Mouse (Mus musculus) layer of hippocampus, postnatal 14 days (tissue): ENCODE results near the gene Ddc. TPM values are rescaled to one million over a fixed set of nuclear protein-coding genes. Genes with fewer than 3 reads are reported as not detected.

Source experiments
- DNase-seq, 2 experiments: peaks; one replicate each; pipeline ENCODE4 v3.0.0; 2021 to 2022; ENCODE audit warnings: low spot score in 2 of 2, mixed read lengths in 1 of 2
- total RNA-seq, 2 experiments: library from RNA; stranded (reverse); gene quantifications; 2 replicates each; pipeline ENCODE4 v1.2.3; 2021

The Ddc gene
- total RNA-seq, 2 experiments from 2014 or later = 11.9 to 15.0 TPM

- no peak for DNase-seq
Measured at GRCm38 (mm10) chr11:11850476-11851267, 47.3 kb downstream of the Ddc start.

GRCm38 (mm10) chr11:11849513-11850311 is 48.2 kb downstream of the Ddc start:
- no peak for DNase-seq

- DNase-seq = no peak
Measured at GRCm38 (mm10) chr11:11848467-11848866, 49.5 kb downstream of the Ddc start.

- no peak for DNase-seq
Measured at GRCm38 (mm10) chr11:11845044-11845443, 52.9 kb downstream of the Ddc start.

GRCm38 (mm10) chr11:11844367-11844971 is 53.5 kb downstream of the Ddc start:
- peak in 1 of 2 experiments; percentile 43 for DNase-seq

- no peak for DNase-seq
Measured at GRCm38 (mm10) chr11:11841590-11841989, 56.4 kb downstream of the Ddc start.

- DNase-seq = no peak
Measured at GRCm38 (mm10) chr11:11840746-11841145, 57.2 kb downstream of the Ddc start.

- no peak for DNase-seq
Measured at GRCm38 (mm10) chr11:11839874-11840273, 58.1 kb downstream of the Ddc start.

- DNase-seq = no peak
Measured at GRCm38 (mm10) chr11:11837384-11837783, 60.6 kb downstream of the Ddc start.

- no peak for DNase-seq
Measured at GRCm38 (mm10) chr11:11836713-11837370, 61.1 kb downstream of the Ddc start.

GRCm38 (mm10) chr11:11836262-11836661 is 61.7 kb downstream of the Ddc start:
- no peak for DNase-seq

- DNase-seq = no peak
Measured at GRCm38 (mm10) chr11:11835791-11836190, 62.2 kb downstream of the Ddc start.

- DNase-seq = no peak
Measured at GRCm38 (mm10) chr11:11835361-11835760, 62.6 kb downstream of the Ddc start.

GRCm38 (mm10) chr11:11833100-11833499 is 64.8 kb downstream of the Ddc start:
- no peak for DNase-seq

GRCm38 (mm10) chr11:11832755-11833084 is 65.2 kb downstream of the Ddc start:
- DNase-seq = no peak

- no peak for DNase-seq
Measured at GRCm38 (mm10) chr11:11831940-11832754, 65.8 kb downstream of the Ddc start.

- no peak for DNase-seq
Measured at GRCm38 (mm10) chr11:11831526-11831925, 66.4 kb downstream of the Ddc start.

- no peak for DNase-seq
Measured at GRCm38 (mm10) chr11:11830884-11831495, 67.0 kb downstream of the Ddc start.

GRCm38 (mm10) chr11:11829161-11830000 is 68.6 kb downstream of the Ddc start:
- no peak for DNase-seq
